Mouse (Mus musculus) brain, embryonic 14.5 days (tissue): ENCODE data around the gene Gbe1.

ENCODE experiments used
- CTCF ChIP-seq: fragments of 200-500 bp; IDR thresholded peaks from 2 replicates; pipeline ENCODE4 v1.5.1; 2012; ENCODE audit warnings: inconsistent platforms, mild to moderate bottlenecking, moderate library complexity, borderline replicate concordance; ENCODE audit not compliant: insufficient read depth, insufficient read length; ENCODE audit errors: extremely low read depth
- POLR2A ChIP-seq: fragments of 200-500 bp; IDR thresholded peaks from 2 replicates; pipeline ENCODE4 v1.6.1; 2012; ENCODE audit warnings: mild to moderate bottlenecking, inconsistent platforms, borderline replicate concordance; ENCODE audit not compliant: poor library complexity, insufficient read depth, insufficient read length, severe bottlenecking; ENCODE audit errors: extremely low read depth

GRCm38 (mm10) chr16:70506457-70506856, 192.7 kb downstream of the Gbe1 start:
- TF ChIP-seq CTCF (no peak), POLR2A (no peak)
